Mouse (Mus musculus) embryonic facial prominence, embryonic 12.5 days (tissue): ENCODE results near the gene Vmn1r56. TPM values are rescaled to one million over a fixed set of nuclear protein-coding genes. Genes with fewer than 3 reads are reported as not detected.
"Not testable (repeated sequence)": the region's sequence is repeated elsewhere in the genome, so short reads cannot be mapped to it uniquely, and the experiment has no call there.

Experiments
- ATAC-seq: fragments of 200-750 bp; cut with Nextera tagmentation; 2 replicates; pipeline ENCODE4 v1.8.0; 2017; ENCODE audit not compliant: insufficient number of reproducible peaks, insufficient read depth, low FRiP score, low TSS enrichment
- H3K27ac ChIP-seq: fragments of 300-500 bp; sonication (generic); 2 replicates; pipeline ENCODE4 v1.5.1; 2016; ENCODE audit warnings: mild to moderate bottlenecking
- H3K27me3 ChIP-seq: fragments of 300-500 bp; sonication (generic); 2 replicates; pipeline ENCODE4 v1.6.1; 2016; ENCODE audit warnings: mild to moderate bottlenecking, moderate library complexity
- H3K36me3 ChIP-seq: fragments of 300-500 bp; sonication (generic); 2 replicates; pipeline ENCODE4 v1.6.1; 2016; ENCODE audit warnings: mild to moderate bottlenecking
- H3K4me1 ChIP-seq: fragments of 300-500 bp; sonication (generic); 2 replicates; pipeline ENCODE4 v1.6.1; 2016
- H3K4me2 ChIP-seq: fragments of 300-500 bp; sonication (generic); replicated peaks from 2 replicates; pipeline ENCODE4 v1.6.1; 2016; ENCODE audit warnings: mild to moderate bottlenecking, moderate library complexity
- H3K4me3 ChIP-seq: fragments of 300-500 bp; sonication (generic); 2 replicates; pipeline ENCODE4 v1.5.1; 2016; ENCODE audit warnings: mild to moderate bottlenecking
- H3K9ac ChIP-seq: fragments of 300-500 bp; sonication (generic); 2 replicates; pipeline ENCODE4 v1.6.1; 2016; ENCODE audit warnings: mild to moderate bottlenecking, moderate library complexity
- H3K9me3 ChIP-seq: fragments of 300-500 bp; sonication (generic); 2 replicates; pipeline ENCODE4 v1.6.1; 2016; ENCODE audit warnings: mild to moderate bottlenecking, moderate library complexity
- WGBS: fragments of 180-500 bp; shearing (Covaris S2); methylation state at CpG from one replicate; pipeline ENCODE4 v1.1.7; 2016; 5-methylcytosine and 5-hydroxymethylcytosine counted together
- polyA plus RNA-seq: library from polyadenylated mRNA; unstranded; fragments of >200 nt; fragmentation: Nextera tagmentation; extraction: Ambion mirVana; gene quantifications from 2 replicates; pipeline ENCODE4 v1.2.1, GENCODE M21; 2016

The Vmn1r56 gene
- not detected in 2 replicates for polyA plus RNA-seq

GRCm38 (mm10) chr7:5196647-5197046 is at the start of gene Vmn1r56:
Gene Vmn1r56 (minus strand): TSS chr7:5196747.
- not testable (repeated sequence) for ATAC-seq, H3K9me3 ChIP-seq, H3K4me2 ChIP-seq, H3K9ac ChIP-seq, H3K36me3 ChIP-seq, H3K27me3 ChIP-seq, H3K4me1 ChIP-seq, H3K4me3 ChIP-seq, H3K27ac ChIP-seq

- not testable (repeated sequence) for H3K36me3 ChIP-seq, H3K27me3 ChIP-seq
- WGBS, result 62% methylated on average over 1 of the region's 1 CpGs
Observed at GRCm38 (mm10) chr7:5218193-5218592, 21.6 kb upstream of the Vmn1r56 start, which contains the start of gene Vmn1r57. Gene Vmn1r57 (plus strand): TSS chr7:5218493.

GRCm38 (mm10) chr7:5149570-5149969 is 47.0 kb downstream of the Vmn1r56 start, which contains the start of gene Vmn1r55:
Gene Vmn1r55 (minus strand): TSS chr7:5149670.
- ATAC-seq, H3K4me1 ChIP-seq, H3K36me3 ChIP-seq, H3K27me3 ChIP-seq, H3K4me3 ChIP-seq, H3K9me3 ChIP-seq, H3K4me2 ChIP-seq, H3K27ac ChIP-seq, H3K9ac ChIP-seq: not testable (repeated sequence)

More at GRCm38 (mm10) chr7:5218193-5218592, 21.6 kb upstream of the Vmn1r56 start, which contains the start of gene Vmn1r57:
- not testable (repeated sequence) for H3K27ac ChIP-seq, H3K4me2 ChIP-seq, ATAC-seq, H3K9me3 ChIP-seq, H3K4me1 ChIP-seq, H3K4me3 ChIP-seq, H3K9ac ChIP-seq

Other genes starting within 250 kb of the Vmn1r56 start
- gene Sbk2, start 232.3 kb downstream of the Vmn1r56 start, polyA plus RNA-seq, result 0.20 and 0.32 TPM in 2 replicates
- gene Sbk3, start 225.6 kb downstream of the Vmn1r56 start, polyA plus RNA-seq, result 0.06 TPM in 1 of 2 replicates, not detected in the other
- 43.3 and 46.7 TPM in 2 replicates for gene Zfp579, start 200.6 kb downstream of the Vmn1r56 start, polyA plus RNA-seq
- 9.3 and 10.6 TPM in 2 replicates for gene Zfp524, start 182.3 kb downstream of the Vmn1r56 start, polyA plus RNA-seq
- 58.9 and 59.3 TPM in 2 replicates for gene Fiz1, start 182.1 kb downstream of the Vmn1r56 start, polyA plus RNA-seq
- gene Gm44973, start 181.3 kb downstream of the Vmn1r56 start, polyA plus RNA-seq, result not detected in 2 replicates
- gene Zfp865, start 176.4 kb downstream of the Vmn1r56 start, polyA plus RNA-seq, result 8.2 TPM in 2 replicates
- gene Ccdc106, start 176.2 kb downstream of the Vmn1r56 start, polyA plus RNA-seq, result 35.5 and 38.4 TPM in 2 replicates
- gene 4632433K11Rik, start 162.6 kb downstream of the Vmn1r56 start, polyA plus RNA-seq, result not detected in 2 replicates
- gene Zfp784, start 158.3 kb downstream of the Vmn1r56 start, polyA plus RNA-seq, result 5.4 and 5.7 TPM in 2 replicates
- gene Zfp580, start 145.2 kb downstream of the Vmn1r56 start, polyA plus RNA-seq, result 36.4 and 41.8 TPM in 2 replicates
- 159 and 161 TPM in 2 replicates for gene U2af2, start 134.6 kb downstream of the Vmn1r56 start, polyA plus RNA-seq
- gene Epn1, start 116.5 kb downstream of the Vmn1r56 start, polyA plus RNA-seq, result 66.0 and 67.2 TPM in 2 replicates
- gene Rfpl4, start 79.8 kb downstream of the Vmn1r56 start, polyA plus RNA-seq, result not detected in 2 replicates
- 0.22 and 0.27 TPM in 2 replicates for gene Rasl2-9, start 70.8 kb downstream of the Vmn1r56 start, polyA plus RNA-seq
- not detected in 2 replicates for gene Vmn1r55, start 47.1 kb downstream of the Vmn1r56 start, polyA plus RNA-seq
- not detected in 2 replicates for gene Vmn1r57, start 21.7 kb upstream of the Vmn1r56 start, polyA plus RNA-seq
- gene Gm5065, start 153.8 kb upstream of the Vmn1r56 start, polyA plus RNA-seq, result not detected in 2 replicates
- gene Nlrp2, start 154.3 kb upstream of the Vmn1r56 start, polyA plus RNA-seq, result not detected in 2 replicates
- gene Vmn1r58, start 216.6 kb upstream of the Vmn1r56 start, polyA plus RNA-seq, result not detected in 2 replicates